Mouse (Mus musculus): ENCODE results near the gene Mex3a. TPM values are rescaled to one million over a fixed set of nuclear protein-coding genes. Genes with fewer than 3 reads are reported as not detected.

Mex3a gene
- polyA plus RNA-seq, 1 experiment = 8.1 TPM

- H3ac ChIP-seq (ENCODE audit: control insufficient read depth, insufficient read length) = no peak overlapping the region
- H3K4me3 ChIP-seq = peak overlapping the region; percentile 5
- TF ChIP-seq REST (IDR thresholded peaks at IDR 0.05; ENCODE audit: insufficient read depth, insufficient read length) = no peak
- TF ChIP-seq MYOD1 (IDR thresholded peaks at IDR 0.05; ENCODE audit: control insufficient read depth in 1 of 3, insufficient read length in 2 of 3, low read depth in 2 of 3) = no peak
- TF ChIP-seq POLR2AphosphoS2 (IDR thresholded peaks at IDR 0.05; ENCODE audit: insufficient read length, low read depth) = peak; percentile 27
- TF ChIP-seq TCF3 (IDR thresholded peaks at IDR 0.05; ENCODE audit: insufficient read length, low read depth) = no peak
- no peak for TF ChIP-seq TCF12 (IDR thresholded peaks at IDR 0.05; ENCODE audit: insufficient read depth, poor library complexity, severe bottlenecking)
- no peak for TF ChIP-seq MAX (IDR thresholded peaks at IDR 0.05; ENCODE audit: low read depth)
- no peaks in the 10 kb centered on the region for H3K79me2 ChIP-seq (ENCODE audit: control insufficient read depth, insufficient read depth)
- H3K27me3 ChIP-seq (ENCODE audit: control insufficient read depth, insufficient read depth, insufficient read length) = no peaks in the 10 kb centered on the region
- H3K4me2 ChIP-seq (ENCODE audit: low read depth) = peak overlapping the region; percentile 71
- no peaks in the 10 kb centered on the region for H3K36me3 ChIP-seq (ENCODE audit: control insufficient read depth, insufficient read depth)
These were observed 18.6 kb upstream of the Mex3a start for GRCm38 (mm10) chr3:88513546-88514115.

GRCm38 (mm10) chr3:88514231-88515094, 17.7 kb upstream of the Mex3a start:
- H3K4me2 ChIP-seq (ENCODE audit: low read depth) = peak overlapping the region; percentile 71
- H3ac ChIP-seq (ENCODE audit: control insufficient read depth, insufficient read length) = no peak overlapping the region
- no peak overlapping the region for H3K4me3 ChIP-seq
- no peak for TF ChIP-seq E2F4 (IDR thresholded peaks at IDR 0.05; ENCODE audit: insufficient read depth)
- peak; percentile 26 for TF ChIP-seq POLR2A (IDR thresholded peaks at IDR 0.05; ENCODE audit: insufficient read length, low read depth)
- TF ChIP-seq CEBPB (IDR thresholded peaks at IDR 0.05; ENCODE audit: insufficient read depth, poor library complexity, severe bottlenecking) = no peak
- peak; percentile 36 for TF ChIP-seq POLR2AphosphoS2 (IDR thresholded peaks at IDR 0.05; ENCODE audit: insufficient read length, low read depth)
- TF ChIP-seq MYOD1 (IDR thresholded peaks at IDR 0.05; ENCODE audit: control insufficient read depth in 1 of 3, insufficient read length in 2 of 3, low read depth in 2 of 3) = no peak
- TF ChIP-seq MAX (IDR thresholded peaks at IDR 0.05; ENCODE audit: low read depth) = no peak
- no peaks in the 10 kb centered on the region for H3K27me3 ChIP-seq (ENCODE audit: control insufficient read depth, insufficient read depth, insufficient read length)
- no peaks in the 10 kb centered on the region for H3K79me2 ChIP-seq (ENCODE audit: control insufficient read depth, insufficient read depth)
- H3K36me3 ChIP-seq (ENCODE audit: control insufficient read depth, insufficient read depth) = no peaks in the 10 kb centered on the region

GRCm38 (mm10) chr3:88515095-88515386, 17.2 kb upstream of the Mex3a start:
- Histone ChIP-seq H3ac (ENCODE audit: control insufficient read depth, insufficient read length) (no peak overlapping the region), H3K27me3 (ENCODE audit: control insufficient read depth, insufficient read depth, insufficient read length) (no peaks in the 10 kb centered on the region), H3K4me2 (ENCODE audit: low read depth) (peak overlapping the region; percentile 71), H3K36me3 (ENCODE audit: control insufficient read depth, insufficient read depth) (no peaks in the 10 kb centered on the region), H3K79me2 (ENCODE audit: control insufficient read depth, insufficient read depth) (no peaks in the 10 kb centered on the region), H3K4me3 (no peak overlapping the region)
- TF ChIP-seq E2F4 (IDR thresholded peaks at IDR 0.05; ENCODE audit: insufficient read depth) (no peak), TCF12 (IDR thresholded peaks at IDR 0.05; ENCODE audit: insufficient read depth, poor library complexity, severe bottlenecking) (no peak), SRF (IDR thresholded peaks at IDR 0.05; ENCODE audit: control insufficient read depth, insufficient read length, low read depth) (no peak), TCF3 (IDR thresholded peaks at IDR 0.05; ENCODE audit: insufficient read length, low read depth) (no peak), USF1 (IDR thresholded peaks at IDR 0.05; ENCODE audit: low read depth) (no peak), CEBPB (IDR thresholded peaks at IDR 0.05; ENCODE audit: insufficient read depth, poor library complexity, severe bottlenecking) (no peak), MAX (IDR thresholded peaks at IDR 0.05; ENCODE audit: low read depth) (no peak), POLR2A (IDR thresholded peaks at IDR 0.05; ENCODE audit: insufficient read length, low read depth) (no peak), MYOG (IDR thresholded peaks at IDR 0.05; ENCODE audit: control insufficient read depth in 1 of 3, insufficient read depth in 1 of 3, insufficient read length in 2 of 3, low read depth in 2 of 3) (no peak), REST (IDR thresholded peaks at IDR 0.05; ENCODE audit: insufficient read depth, insufficient read length) (no peak), MYOD1 (IDR thresholded peaks at IDR 0.05; ENCODE audit: control insufficient read depth in 1 of 3, insufficient read length in 2 of 3, low read depth in 2 of 3) (no peak), POLR2AphosphoS2 (IDR thresholded peaks at IDR 0.05; ENCODE audit: insufficient read length, low read depth) (no peak)

- no peak overlapping the region for H3K4me2 ChIP-seq (ENCODE audit: low read depth)
- TF ChIP-seq MYOG (IDR thresholded peaks at IDR 0.05; ENCODE audit: control insufficient read depth in 1 of 3, insufficient read depth in 1 of 3, insufficient read length in 2 of 3, low read depth in 2 of 3) = no peak
- no peak for TF ChIP-seq MAX (IDR thresholded peaks at IDR 0.05; ENCODE audit: low read depth)
- no peak for TF ChIP-seq POLR2AphosphoS2 (IDR thresholded peaks at IDR 0.05; ENCODE audit: insufficient read length, low read depth)
- TF ChIP-seq E2F4 (IDR thresholded peaks at IDR 0.05; ENCODE audit: insufficient read depth) = no peak
- no peak for TF ChIP-seq SRF (IDR thresholded peaks at IDR 0.05; ENCODE audit: control insufficient read depth, insufficient read length, low read depth)
- TF ChIP-seq REST (IDR thresholded peaks at IDR 0.05; ENCODE audit: insufficient read depth, insufficient read length) = no peak
- TF ChIP-seq TCF3 (IDR thresholded peaks at IDR 0.05; ENCODE audit: insufficient read length, low read depth) = no peak
- TF ChIP-seq TCF12 (IDR thresholded peaks at IDR 0.05; ENCODE audit: insufficient read depth, poor library complexity, severe bottlenecking) = no peak
- TF ChIP-seq POLR2A (IDR thresholded peaks at IDR 0.05; ENCODE audit: insufficient read length, low read depth) = no peak
- no peak for TF ChIP-seq USF1 (IDR thresholded peaks at IDR 0.05; ENCODE audit: low read depth)
- no peak for TF ChIP-seq CEBPB (IDR thresholded peaks at IDR 0.05; ENCODE audit: insufficient read depth, poor library complexity, severe bottlenecking)
- no peak for TF ChIP-seq MYOD1 (IDR thresholded peaks at IDR 0.05; ENCODE audit: control insufficient read depth in 1 of 3, insufficient read length in 2 of 3, low read depth in 2 of 3)
These were observed 15.8 kb upstream of the Mex3a start for GRCm38 (mm10) chr3:88516407-88516806.

More at GRCm38 (mm10) chr3:88516407-88516806, 15.8 kb upstream of the Mex3a start:
- H3K27me3 ChIP-seq (ENCODE audit: control insufficient read depth, insufficient read depth, insufficient read length) = no peaks in the 10 kb centered on the region
- no peak overlapping the region for H3ac ChIP-seq (ENCODE audit: control insufficient read depth, insufficient read length)
- H3K36me3 ChIP-seq (ENCODE audit: control insufficient read depth, insufficient read depth) = no peaks in the 10 kb centered on the region
- H3K4me3 ChIP-seq = no peak overlapping the region
- no peaks in the 10 kb centered on the region for H3K79me2 ChIP-seq (ENCODE audit: control insufficient read depth, insufficient read depth)

All from myocyte (in vitro differentiated cells).